Mouse (Mus musculus): ENCODE measurements around the gene Araf. TPM values are rescaled to one million over a fixed set of nuclear protein-coding genes. Genes with fewer than 3 reads are reported as not detected.

Gene Araf
- polyA plus RNA-seq (2014; fragmentation: Nextera tagmentation; extraction: Ambion mirVana), result 86.4 and 90.0 TPM in 2 replicates

DNA sequence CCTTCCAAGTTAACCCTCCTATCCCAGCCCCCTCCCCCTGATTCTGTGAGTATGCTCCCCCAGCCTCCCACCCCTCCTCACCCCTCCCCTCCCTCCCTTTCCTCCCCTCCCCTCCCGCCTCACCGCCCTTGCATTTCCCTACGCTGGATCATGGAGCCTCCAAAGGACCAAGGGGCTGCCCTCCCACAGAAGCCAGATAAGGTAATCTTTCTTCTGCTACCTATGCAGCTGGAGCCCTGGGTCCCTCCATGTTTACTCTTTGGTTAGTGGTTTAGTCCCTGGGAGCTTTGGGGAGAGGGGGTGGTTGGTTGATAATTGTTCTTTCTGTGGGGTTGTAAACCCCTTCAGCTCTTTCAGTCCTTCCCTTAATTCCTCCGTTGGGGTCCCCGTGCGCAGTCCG is at the start of gene Araf:
Gene Araf, plus strand, starts transcription at position 134 of the 400 bp plus-strand sequence.
- peak within 1 kb of the TSS; percentile 64 for H3K9ac ChIP-seq
- DNase-seq (peak; percentile 48), ATAC-seq (ENCODE audit: insufficient read depth) (peak; percentile 66)
- H3K36me3 ChIP-seq (ENCODE audit: insufficient read depth), result no peaks in the 10 kb centered on the region
- no peak for TF ChIP-seq CTCF (IDR thresholded peaks at IDR 0.05; ENCODE audit: low read depth)
- H3K27ac ChIP-seq (ENCODE audit: low read depth), result peak within 1 kb of the TSS; percentile 93
- no peaks in the 10 kb centered on the region for H3K27me3 ChIP-seq (ENCODE audit: insufficient read depth, low read length)
- peak within 1 kb of the TSS; percentile 59 for H3K4me2 ChIP-seq
- no peaks in the 10 kb centered on the region for H3K9me3 ChIP-seq (ENCODE audit: low read depth, low read length)
- 12% methylated on average over 7 of the region's 7 CpGs for WGBS
- no peaks in the 10 kb centered on the region for H3K4me1 ChIP-seq (ENCODE audit: insufficient read depth)
- H3K4me3 ChIP-seq (ENCODE audit: low read depth, low read length), result peak within 1 kb of the TSS; percentile 42

- H3K9me3 ChIP-seq (ENCODE audit: low read depth, low read length), result no peaks in the 10 kb centered on the region
- H3K27ac ChIP-seq (ENCODE audit: low read depth), result no peak overlapping the region
- H3K36me3 ChIP-seq (ENCODE audit: insufficient read depth), result no peaks in the 10 kb centered on the region
- 58% methylated on average over 2 of the region's 2 CpGs for WGBS
- no peak overlapping the region for H3K4me2 ChIP-seq
- DNase-seq (no peak), ATAC-seq (ENCODE audit: insufficient read depth) (no peak)
- H3K4me1 ChIP-seq (ENCODE audit: insufficient read depth), result no peaks in the 10 kb centered on the region
- no peak overlapping the region for H3K4me3 ChIP-seq (ENCODE audit: low read depth, low read length)
- no peaks in the 10 kb centered on the region for H3K27me3 ChIP-seq (ENCODE audit: insufficient read depth, low read length)
- no peak overlapping the region for H3K9ac ChIP-seq
- TF ChIP-seq CTCF (IDR thresholded peaks at IDR 0.05; ENCODE audit: low read depth), result no peak
These were observed 48.8 kb upstream of the Araf start for GRCm38 (mm10) chrX:20748829-20749228.

DNA sequence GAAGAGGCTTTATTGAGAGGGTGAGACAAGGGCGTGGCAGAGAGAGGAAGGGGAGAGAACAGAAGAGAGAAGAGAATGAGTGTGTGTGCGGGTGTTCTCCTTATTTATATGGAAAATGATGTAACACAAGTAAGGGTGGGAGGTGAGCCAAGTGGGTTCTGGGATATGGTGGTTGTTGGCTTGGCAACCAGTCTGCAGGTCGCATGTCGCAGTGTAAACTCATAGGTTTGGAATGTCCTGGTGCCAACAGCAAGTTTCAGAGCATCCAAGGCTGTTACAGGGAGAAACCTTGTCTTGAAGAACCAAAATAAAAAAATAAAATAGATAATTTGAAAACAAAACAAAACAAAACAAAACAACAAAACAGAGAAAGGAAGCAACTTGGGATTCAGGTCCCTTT is 36.4 kb upstream of the Araf start:
- ATAC-seq (ENCODE audit: insufficient read depth) (no peak), DNase-seq (no peak)
- no peaks in the 10 kb centered on the region for H3K27me3 ChIP-seq (ENCODE audit: insufficient read depth, low read length)
- 75% methylated on average over 4 of the region's 4 CpGs for WGBS
- no peaks in the 10 kb centered on the region for H3K4me1 ChIP-seq (ENCODE audit: insufficient read depth)
- H3K9me3 ChIP-seq (ENCODE audit: low read depth, low read length), result no peaks in the 10 kb centered on the region
- no peak overlapping the region for H3K9ac ChIP-seq
- no peak overlapping the region for H3K27ac ChIP-seq (ENCODE audit: low read depth)
- H3K4me2 ChIP-seq, result no peak overlapping the region
- H3K4me3 ChIP-seq (ENCODE audit: low read depth, low read length), result no peak overlapping the region
- H3K36me3 ChIP-seq (ENCODE audit: insufficient read depth), result no peaks in the 10 kb centered on the region
- TF ChIP-seq CTCF (IDR thresholded peaks at IDR 0.05; ENCODE audit: low read depth), result no peak

DNA sequence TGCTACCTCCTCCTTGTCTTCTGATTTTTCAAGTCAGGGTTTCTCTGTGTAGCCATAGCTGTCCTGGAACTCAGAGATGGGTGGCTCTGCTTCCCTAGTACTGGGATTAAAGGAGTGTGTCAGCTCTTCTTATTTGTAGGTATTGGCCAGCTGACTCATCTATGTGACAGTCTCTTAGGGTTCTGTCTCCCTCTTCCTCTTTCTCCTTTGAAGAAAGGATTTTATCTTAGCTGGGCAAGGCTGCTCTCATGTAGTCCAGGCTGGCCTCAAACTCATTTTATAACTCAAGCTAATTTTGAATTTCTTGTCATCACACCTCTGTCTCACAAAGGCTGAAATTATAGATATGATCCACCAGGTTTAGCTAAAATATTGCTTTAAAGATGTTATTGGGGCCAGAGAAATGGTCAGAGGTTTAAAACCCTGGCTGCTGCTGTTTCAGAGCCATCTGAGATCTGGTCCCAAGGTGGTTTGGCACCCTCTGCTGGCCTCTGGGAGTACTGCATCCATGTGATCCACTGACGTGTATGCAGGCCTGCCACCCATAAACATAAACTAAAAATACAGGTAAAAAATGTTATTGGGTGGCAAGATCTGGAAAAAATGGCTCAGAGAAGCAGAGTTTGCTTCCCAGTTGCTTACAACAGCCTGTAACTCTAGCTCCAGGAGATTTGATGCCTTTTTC is 26.8 kb upstream of the Araf start:
- H3K27me3 ChIP-seq (ENCODE audit: insufficient read depth, low read length), result no peaks in the 10 kb centered on the region
- DNase-seq, result peak; percentile 91
- no peak overlapping the region for H3K4me2 ChIP-seq
- ATAC-seq (ENCODE audit: insufficient read depth), result peak; percentile 73; the same call in 1 of the 2 replicates
- H3K4me3 ChIP-seq (ENCODE audit: low read depth, low read length), result no peak overlapping the region
- no peaks in the 10 kb centered on the region for H3K36me3 ChIP-seq (ENCODE audit: insufficient read depth)
- no peaks in the 10 kb centered on the region for H3K4me1 ChIP-seq (ENCODE audit: insufficient read depth)
- WGBS, result 0% methylated on average over 1 of the region's 1 CpGs
- H3K9me3 ChIP-seq (ENCODE audit: low read depth, low read length), result no peaks in the 10 kb centered on the region
- no peak overlapping the region for H3K9ac ChIP-seq
- H3K27ac ChIP-seq (ENCODE audit: low read depth), result no peak overlapping the region
- TF ChIP-seq CTCF (IDR thresholded peaks at IDR 0.05; ENCODE audit: low read depth), result peak; percentile 82

DNA sequence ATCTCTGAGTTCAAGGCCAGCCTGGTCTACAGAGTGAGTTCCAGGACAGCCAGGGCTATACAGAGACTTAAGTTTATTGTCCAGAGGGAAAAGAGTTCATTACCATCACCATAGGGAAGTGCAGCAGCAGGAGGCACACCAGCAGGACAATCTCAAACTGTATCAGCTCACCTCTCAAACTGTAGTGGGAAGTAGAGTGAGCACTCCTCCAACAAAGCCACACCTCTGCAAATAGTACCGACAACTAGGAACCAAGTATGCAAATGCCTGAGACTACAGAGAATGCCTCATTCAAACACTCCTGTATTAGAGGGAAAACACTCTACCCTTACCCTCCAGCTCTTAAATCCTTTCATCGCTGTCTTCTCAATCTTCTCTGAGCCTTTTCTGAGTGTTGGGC is 25.9 kb upstream of the Araf start:
- no peaks in the 10 kb centered on the region for H3K36me3 ChIP-seq (ENCODE audit: insufficient read depth)
- ATAC-seq (ENCODE audit: insufficient read depth) (no peak), DNase-seq (peak; percentile 2)
- H3K4me1 ChIP-seq (ENCODE audit: insufficient read depth), result no peaks in the 10 kb centered on the region
- H3K27ac ChIP-seq (ENCODE audit: low read depth), result no peak overlapping the region
- 24% methylated on average over 2 of the region's 2 CpGs for WGBS
- H3K27me3 ChIP-seq (ENCODE audit: insufficient read depth, low read length), result no peaks in the 10 kb centered on the region
- no peaks in the 10 kb centered on the region for H3K9me3 ChIP-seq (ENCODE audit: low read depth, low read length)
- H3K4me2 ChIP-seq, result no peak overlapping the region
- no peak overlapping the region for H3K4me3 ChIP-seq (ENCODE audit: low read depth, low read length)
- H3K9ac ChIP-seq, result no peak overlapping the region
- no peak for TF ChIP-seq CTCF (IDR thresholded peaks at IDR 0.05; ENCODE audit: low read depth)

DNA sequence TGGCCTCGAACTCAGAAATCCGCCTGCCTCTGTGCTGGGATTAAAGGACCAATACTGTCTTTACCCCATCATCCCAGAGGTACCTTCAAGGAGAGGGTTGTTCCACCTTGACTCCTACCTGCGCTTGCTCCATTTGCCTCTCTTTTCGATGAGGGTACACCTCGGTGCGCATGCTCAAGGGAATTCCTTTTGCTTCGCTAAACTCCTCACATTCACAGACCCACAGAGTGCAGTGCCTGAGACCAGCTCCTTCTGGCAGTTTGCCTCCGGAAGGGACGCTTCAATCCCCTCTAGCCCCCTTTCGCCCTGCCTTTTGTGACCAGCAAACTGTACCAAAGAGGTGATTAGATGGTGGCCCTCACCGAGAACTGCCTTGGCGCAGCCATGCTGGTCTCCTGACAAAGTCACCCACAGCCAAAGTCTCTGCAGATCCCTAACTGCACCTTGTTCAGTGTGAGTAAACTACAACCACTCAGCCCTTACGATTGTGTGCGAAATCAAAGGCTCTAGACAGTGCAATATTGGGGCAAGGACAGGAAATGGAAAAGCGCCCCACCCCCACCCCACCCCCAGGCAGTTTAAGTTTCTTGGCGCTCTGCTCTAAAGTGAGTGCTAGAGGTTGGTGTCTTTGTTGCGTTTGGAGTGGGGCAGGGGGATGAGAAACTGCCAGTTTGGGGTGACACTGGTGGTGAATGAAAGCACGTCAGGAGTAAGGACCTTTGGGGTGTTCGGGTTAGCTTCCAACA is 22.2 kb upstream of the Araf start:
- Histone ChIP-seq H3K27ac (ENCODE audit: low read depth) (no peak overlapping the region), H3K9ac (no peak overlapping the region), H3K4me3 (ENCODE audit: low read depth, low read length) (no peak overlapping the region), H3K4me2 (peak overlapping the region; percentile 31; the same call in 1 of the 2 replicates), H3K4me1 (ENCODE audit: insufficient read depth) (no peaks in the 10 kb centered on the region), H3K27me3 (ENCODE audit: insufficient read depth, low read length) (no peaks in the 10 kb centered on the region), H3K9me3 (ENCODE audit: low read depth, low read length) (no peaks in the 10 kb centered on the region), H3K36me3 (ENCODE audit: insufficient read depth) (no peaks in the 10 kb centered on the region)
- 39% methylated on average over 19 of the region's 19 CpGs for WGBS
- TF ChIP-seq CTCF (IDR thresholded peaks at IDR 0.05; ENCODE audit: low read depth), result no peak
- no peak for ATAC-seq (ENCODE audit: insufficient read depth)
- peak; percentile 4 for DNase-seq

DNA sequence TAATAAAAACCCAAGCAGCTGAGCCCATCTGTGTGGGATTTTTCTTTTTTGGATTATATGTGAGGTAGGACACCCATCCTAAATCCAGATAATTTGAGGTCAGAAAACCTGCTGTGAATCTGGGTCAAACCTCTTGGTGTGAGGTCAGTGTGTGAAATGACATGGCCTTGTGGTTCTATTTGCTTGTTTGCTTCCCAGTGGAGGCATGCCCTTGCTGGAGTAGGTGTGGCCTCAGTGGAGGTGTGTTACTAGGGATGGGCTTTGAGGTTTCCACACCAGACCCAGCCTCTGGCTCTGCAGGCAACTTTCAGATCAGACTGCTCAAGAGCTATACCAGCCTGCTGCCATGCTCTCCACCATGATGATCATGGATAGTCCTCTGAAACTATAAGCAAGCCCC is 20.0 kb upstream of the Araf start:
- no peak overlapping the region for H3K4me3 ChIP-seq (ENCODE audit: low read depth, low read length)
- TF ChIP-seq CTCF (IDR thresholded peaks at IDR 0.05; ENCODE audit: low read depth), result no peak
- H3K9ac ChIP-seq, result no peak overlapping the region
- no peak for DNase-seq
- H3K27me3 ChIP-seq (ENCODE audit: insufficient read depth, low read length), result no peaks in the 10 kb centered on the region
- no peak overlapping the region for H3K4me2 ChIP-seq
- no peaks in the 10 kb centered on the region for H3K4me1 ChIP-seq (ENCODE audit: insufficient read depth)
- no peaks in the 10 kb centered on the region for H3K36me3 ChIP-seq (ENCODE audit: insufficient read depth)
- no peaks in the 10 kb centered on the region for H3K9me3 ChIP-seq (ENCODE audit: low read depth, low read length)
- H3K27ac ChIP-seq (ENCODE audit: low read depth), result no peak overlapping the region
- no peak for ATAC-seq (ENCODE audit: insufficient read depth)

Measured in lung, embryonic 14.5 days (tissue).